In genomic region chr3:154825739-154826138, GRCm38 (mm10) we compare ENCODE assay signal across 19 mouse cellular contexts.
DNase-seq lines count a peak whose midpoint lies in the region; TF ChIP-seq lines count a peak whose summit lies in the region.
"Had no signal": no experiment of that assay in that cellular context is flagged by ENCODE, and none has a peak within 500 bp of the region (broad histone marks: within the 10 kb centered on the region; RNA-seq: fewer than 3 reads in every experiment).

No protein-coding gene starts in this region.

- no peak for TF ChIP-seq CTCF in left cerebral cortex, adult 2 months (IDR thresholded peaks at IDR 0.05)

- DNase-seq in heart, postnatal 10 days = peak; percentile 26 to 55
- DNase-seq in heart, embryonic 10.5 days (ENCODE audit: low spot score) = no peak
- no peak for DNase-seq in left cerebral cortex, adult 2 months (ENCODE audit: extremely low spot score in 1 of 2, low spot score in 2 of 2)
- no peak for DNase-seq in left cerebral cortex, postnatal 4 days
- DNase-seq in brain, adult 2 months (ENCODE audit: low read depth, low spot score) = peak; percentile 80
- DNase-seq in left cerebral cortex, postnatal 14 days (ENCODE audit: low spot score in 2 of 2) = peak; percentile 51 to 70
- DNase-seq in midbrain, embryonic 10.5 days (ENCODE audit: low spot score) = no peak
- DNase-seq: cerebellum, postnatal 36 days; kidney, adult 18-20 months; lung, embryonic 14.5 days; thymus, postnatal 14 days had no signal

- no peaks in the 10 kb centered on the region for H3K9me3 ChIP-seq in heart, embryonic 10.5 days
- no peaks in the 10 kb centered on the region for H3K9me3 ChIP-seq in midbrain, embryonic 10.5 days (replicated peaks)
- H3K9me3 ChIP-seq: embryonic facial prominence, embryonic 10.5 days; hindbrain, embryonic 10.5 days; limb, embryonic 12.5 days; liver, embryonic 12.5 days had no signal

- no peak overlapping the region for H3K27ac ChIP-seq in heart, embryonic 10.5 days
- peak overlapping the region; percentile 58 for H3K27ac ChIP-seq in left cerebral cortex, adult 2 months
- H3K27ac ChIP-seq in midbrain, embryonic 10.5 days (replicated peaks) = no peak overlapping the region
- H3K27ac ChIP-seq: embryonic facial prominence, embryonic 10.5 days; hindbrain, embryonic 10.5 days; hindbrain, postnatal 0 days; kidney, postnatal 0 days; limb, embryonic 12.5 days; liver, embryonic 12.5 days; macrophage had no signal

- H3K36me3 ChIP-seq in heart, embryonic 10.5 days = no peaks in the 10 kb centered on the region
- H3K36me3 ChIP-seq in midbrain, embryonic 10.5 days = no peaks in the 10 kb centered on the region
- H3K36me3 ChIP-seq: embryonic facial prominence, embryonic 10.5 days; hindbrain, embryonic 10.5 days; limb, embryonic 12.5 days; liver, embryonic 12.5 days had no signal

- intact Hi-C loops in heart, postnatal 10 days (cut with DNase I) = no loop called here
- intact Hi-C loops in left cerebral cortex, adult 2 months (cut with DNase I) = no loop called here
- intact Hi-C loops in left cerebral cortex, postnatal 4 days (cut with DNase I) = no loop called here
- intact Hi-C loops in left cerebral cortex, postnatal 14 days (cut with DNase I) = no loop called here

- no peaks in the 10 kb centered on the region for H3K4me1 ChIP-seq in heart, embryonic 10.5 days
- no peaks in the 10 kb centered on the region for H3K4me1 ChIP-seq in midbrain, embryonic 10.5 days
- H3K4me1 ChIP-seq: embryonic facial prominence, embryonic 10.5 days; hindbrain, embryonic 10.5 days; limb, embryonic 12.5 days; liver, embryonic 12.5 days had no signal

- WGBS in heart, embryonic 10.5 days = 86% methylated on average over 3 of the region's 3 CpGs
- WGBS in midbrain, embryonic 10.5 days = 86% methylated on average over 3 of the region's 3 CpGs

- no peaks in the 10 kb centered on the region for H3K27me3 ChIP-seq in heart, embryonic 10.5 days (ENCODE audit: insufficient read depth, poor library complexity, severe bottlenecking)
- no peaks in the 10 kb centered on the region for H3K27me3 ChIP-seq in midbrain, embryonic 10.5 days (ENCODE audit: low read depth, poor library complexity, severe bottlenecking)
- H3K27me3 ChIP-seq: limb, embryonic 12.5 days; liver, embryonic 12.5 days; Patski had no signal

- H3K4me3 ChIP-seq in heart, embryonic 10.5 days = no peak overlapping the region
- H3K4me3 ChIP-seq in left cerebral cortex, adult 2 months = no peak overlapping the region
- H3K4me3 ChIP-seq in midbrain, embryonic 10.5 days = no peak overlapping the region
- H3K4me3 ChIP-seq: embryonic facial prominence, embryonic 10.5 days; hindbrain, embryonic 10.5 days; limb, embryonic 12.5 days; liver, embryonic 12.5 days had no signal

Comparison
In these comparisons a context has a peak if more than half of its experiments do, and no peak if none do; other contexts are left out.
1. DNase-seq: peak in heart, postnatal 10 days (2 of 2), brain, adult 2 months (single experiment) and left cerebral cortex, postnatal 14 days (2 of 2); none in heart, embryonic 10.5 days (single experiment), left cerebral cortex, adult 2 months (0 of 2), left cerebral cortex, postnatal 4 days (single experiment) and midbrain, embryonic 10.5 days (single experiment).